Mouse (Mus musculus) urinary bladder, adult 2 months (tissue): ENCODE measurements around the gene Ddx24. TPM values are rescaled to one million over a fixed set of nuclear protein-coding genes. Genes with fewer than 3 reads are reported as not detected.
A peak's percentile ranks its signal among the peaks of the same experiment; 100 is the strongest.
"Not testable (repeated sequence)": the region's sequence is repeated elsewhere in the genome, so short reads cannot be mapped to it uniquely, and the experiment has no call there.

Source experiments
- DNase-seq: peaks from one replicate; pipeline ENCODE4 v3.0.0; 2022; ENCODE audit warnings: low spot score
- polyA plus RNA-seq: library from polyadenylated mRNA; depleted of rRNA; stranded (reverse); fragments of >200 nt; gene quantifications from 2 replicates; pipeline ENCODE4 v1.2.3, GENCODE M21; 2012; rRNA removed

Ddx24 gene
- polyA plus RNA-seq: 59.5 and 69.6 TPM in 2 replicates

- DNase-seq: peak; percentile 79
Measured at GRCm38 (mm10) chr12:103425729-103426470, at the start of gene Ddx24. Gene Ddx24 (minus strand): TSS chr12:103425830.

GRCm38 (mm10) chr12:103474481-103474880 lies 48.9 kb upstream of the Ddx24 start:
- DNase-seq: no peak

DNA sequence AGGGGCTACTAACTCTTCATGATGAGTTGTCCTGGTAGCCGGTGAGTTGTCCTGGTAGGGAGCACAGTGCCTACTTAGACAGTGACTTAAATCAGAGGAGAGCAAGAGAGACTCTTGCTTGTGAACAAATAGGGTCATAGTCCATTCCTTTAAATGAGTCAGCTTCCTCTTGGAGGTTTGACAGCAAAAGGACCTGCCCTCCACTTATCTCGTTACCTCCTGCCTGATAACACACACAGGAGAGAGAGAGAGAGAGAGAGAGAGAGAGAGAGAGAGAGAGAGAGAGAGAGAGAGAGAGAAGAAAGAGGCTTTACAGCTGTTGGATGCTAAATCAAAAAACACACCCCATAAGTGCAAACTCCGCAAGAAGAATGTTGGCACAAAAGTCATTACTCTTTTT lies 31.5 kb upstream of the Ddx24 start, which contains the start of gene Ifi27l2b:
Gene Ifi27l2b (minus strand): TSS at position 84 of the 400 bp plus-strand sequence.
- DNase-seq: no peak

- not testable (repeated sequence) for DNase-seq
Measured at GRCm38 (mm10) chr12:103456727-103457126, 31.1 kb upstream of the Ddx24 start.

DNA sequence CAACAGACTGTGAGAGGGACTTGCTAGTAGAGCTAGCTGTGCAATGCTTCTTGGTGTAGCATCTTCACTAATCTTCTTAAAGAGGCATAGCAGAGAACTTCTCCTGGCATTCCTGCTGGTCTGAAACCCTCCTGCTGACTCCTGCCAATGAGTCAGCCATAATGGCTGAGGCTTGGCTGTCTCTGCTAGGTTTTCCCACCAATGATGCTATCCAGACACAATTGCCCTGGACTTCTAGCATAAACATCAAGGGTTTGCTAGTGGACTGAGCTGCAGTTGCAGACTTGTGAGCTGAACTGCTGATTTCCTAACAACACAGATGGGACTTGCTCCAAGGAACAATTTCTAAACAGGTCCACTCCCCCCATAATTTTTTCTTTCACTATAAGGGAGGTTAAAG lies 27.7 kb upstream of the Ddx24 start:
- no peak for DNase-seq

GRCm38 (mm10) chr12:103445060-103445459 lies 19.4 kb upstream of the Ddx24 start:
- no peak for DNase-seq

DNA sequence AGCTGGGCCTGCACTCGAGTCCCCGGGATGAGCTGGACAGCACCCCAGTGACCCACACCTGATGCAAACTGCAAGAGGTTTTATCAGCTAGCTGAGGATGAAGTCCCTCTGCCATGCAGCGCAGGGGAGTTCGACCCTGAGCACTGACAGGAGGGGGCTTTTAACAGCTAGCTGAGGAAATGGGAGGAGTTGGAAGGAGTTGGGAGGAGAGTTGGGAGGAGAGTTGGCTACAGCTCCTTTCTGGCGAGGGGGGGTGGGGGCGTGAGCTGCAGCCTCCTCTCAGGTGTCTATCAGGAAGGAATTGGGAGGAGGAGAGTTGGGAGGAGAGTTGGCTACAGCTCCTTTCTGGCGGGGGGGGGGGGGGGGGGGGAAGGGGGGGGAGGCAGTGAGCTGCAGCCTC lies 18.6 kb upstream of the Ddx24 start:
- DNase-seq: not testable (repeated sequence)

GRCm38 (mm10) chr12:103443524-103443923 lies 17.9 kb upstream of the Ddx24 start, which contains the start of gene Ifi27l2a:
Gene Ifi27l2a (minus strand): TSS chr12:103443680.
- no peak for DNase-seq

- no peak for DNase-seq
Measured at GRCm38 (mm10) chr12:103437601-103438000, 12.0 kb upstream of the Ddx24 start.

DNA sequence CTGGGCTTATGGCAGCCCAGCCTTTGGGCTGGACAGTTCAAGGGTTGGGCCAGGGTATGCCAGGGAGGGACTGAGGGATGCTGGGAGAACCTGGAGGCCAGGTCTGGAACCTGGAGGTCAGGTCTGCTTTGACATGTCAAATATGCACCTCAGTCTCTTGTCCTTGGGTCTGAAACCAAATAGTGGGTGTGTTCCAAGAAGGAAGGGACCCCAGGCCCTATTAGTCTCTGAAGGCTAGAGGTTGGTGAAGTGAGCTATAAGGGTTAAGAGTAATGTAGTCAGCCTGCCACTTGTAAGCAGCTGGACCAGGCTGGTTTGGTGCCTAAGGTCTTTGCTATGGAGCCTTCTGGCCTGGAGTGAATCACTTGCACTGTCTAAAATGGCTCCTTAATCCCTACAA lies 9.2 kb upstream of the Ddx24 start:
- DNase-seq: no peak

- DNase-seq: no peak
Measured at GRCm38 (mm10) chr12:103433986-103434731, 8.5 kb upstream of the Ddx24 start, which contains the start of gene Ifi27. Gene Ifi27 (plus strand): TSS chr12:103434211.

DNA sequence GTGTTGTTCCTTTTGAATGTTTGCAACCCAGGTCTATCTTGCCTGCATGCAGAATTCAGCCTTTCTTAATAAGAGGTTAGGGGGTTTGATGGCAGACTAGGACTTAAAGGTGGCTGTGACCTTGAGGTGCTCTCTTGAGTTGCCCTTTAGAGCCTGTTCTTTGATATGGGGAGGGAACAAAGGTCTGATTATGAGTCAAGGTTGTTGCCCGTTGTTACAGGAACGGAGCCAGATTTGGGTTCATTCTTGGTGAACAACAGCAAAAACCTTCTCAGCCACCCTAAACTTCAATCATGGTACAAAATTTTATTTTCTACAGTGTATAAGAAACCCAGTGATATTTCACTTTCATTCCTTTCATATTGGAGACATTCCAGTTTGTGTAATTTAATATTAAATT lies 7.8 kb upstream of the Ddx24 start:
- no peak for DNase-seq

- DNase-seq: no peak
Measured at GRCm38 (mm10) chr12:103426710-103427109, 1.1 kb upstream of the Ddx24 start.

DNA sequence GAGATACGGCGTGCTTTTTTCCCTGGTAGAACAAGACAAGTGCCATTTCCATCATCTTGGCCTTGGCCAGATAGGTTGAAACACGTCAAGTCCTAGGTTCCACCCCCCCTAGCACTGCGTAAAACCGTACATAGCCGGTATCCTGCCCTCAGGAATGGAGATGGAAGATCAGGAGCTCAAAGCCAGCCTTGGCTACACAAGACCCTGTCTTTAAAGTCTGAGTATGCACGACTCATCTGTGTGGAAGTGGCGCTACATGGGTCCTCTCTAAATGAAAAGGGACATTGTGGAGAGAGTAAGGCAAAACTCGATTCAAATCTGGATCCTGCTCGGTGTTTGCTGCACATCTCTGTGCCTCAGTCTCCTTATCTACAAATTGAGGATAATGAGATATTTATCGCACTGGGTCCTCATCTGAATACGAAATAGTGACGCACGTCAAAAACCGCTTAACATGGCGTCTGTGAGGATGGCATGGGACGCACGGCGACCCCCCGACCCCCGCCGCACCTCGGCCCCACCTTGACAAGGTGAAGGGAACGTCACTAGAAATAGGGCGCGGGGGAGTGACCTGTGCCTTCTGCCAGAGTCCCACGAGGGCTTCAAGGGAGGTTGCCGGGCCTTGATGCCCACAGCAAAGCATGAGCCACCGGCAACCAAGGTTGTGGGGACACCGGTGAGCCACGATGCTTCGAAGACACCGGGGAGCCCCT lies 458 bp downstream of the Ddx24 start:
- DNase-seq: no peak

GRCm38 (mm10) chr12:103408144-103408543 lies 17.5 kb downstream of the Ddx24 start:
- no peak for DNase-seq

- DNase-seq: no peak
Measured at GRCm38 (mm10) chr12:103407720-103408119, 17.9 kb downstream of the Ddx24 start, which contains the start of gene 9330161L09Rik. Gene 9330161L09Rik (minus strand): TSS chr12:103407820.

- no peak for DNase-seq
Measured at GRCm38 (mm10) chr12:103404131-103404530, 21.5 kb downstream of the Ddx24 start.

- no peak for DNase-seq
Measured at GRCm38 (mm10) chr12:103396751-103397150, 28.9 kb downstream of the Ddx24 start.

DNA sequence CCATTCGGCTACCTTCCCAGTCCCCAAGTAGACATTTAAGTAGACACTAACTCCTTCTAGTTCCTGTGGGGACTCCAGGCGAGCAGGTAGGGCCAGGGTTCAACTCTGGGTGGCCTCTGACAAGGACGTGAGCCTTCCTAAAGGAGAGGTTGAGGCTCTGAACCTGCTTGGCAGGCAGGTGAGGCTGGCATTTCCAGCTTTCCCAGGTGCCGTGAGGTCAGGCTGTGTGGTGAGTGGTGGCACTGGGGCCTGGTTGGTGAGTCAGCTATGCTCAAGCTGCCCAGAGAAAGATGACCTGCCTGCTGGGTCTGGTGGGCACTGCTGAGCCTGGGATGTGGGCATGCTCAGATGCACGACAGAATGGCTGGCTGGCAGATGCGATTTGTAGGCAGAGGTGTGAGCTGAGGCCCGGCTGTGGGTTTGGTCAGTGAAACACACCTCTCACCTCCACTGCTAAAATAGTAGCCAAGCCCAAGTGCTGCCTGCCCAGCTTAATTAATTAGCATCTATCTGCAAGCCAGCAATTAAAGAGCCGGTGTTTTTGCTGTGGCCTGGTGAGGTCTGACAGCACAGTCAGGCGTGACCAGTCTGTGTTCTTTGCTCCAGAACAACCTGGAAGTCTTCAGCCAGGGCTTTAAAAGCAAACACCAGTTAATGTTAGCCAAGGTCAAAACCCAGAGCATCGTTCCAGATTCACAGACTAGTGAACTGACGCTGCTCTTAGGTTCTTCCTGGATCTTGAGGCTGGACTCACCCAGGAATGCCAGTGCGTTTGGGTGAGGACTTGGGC lies 29.9 kb downstream of the Ddx24 start:
- peak; percentile 47 for DNase-seq

DNA sequence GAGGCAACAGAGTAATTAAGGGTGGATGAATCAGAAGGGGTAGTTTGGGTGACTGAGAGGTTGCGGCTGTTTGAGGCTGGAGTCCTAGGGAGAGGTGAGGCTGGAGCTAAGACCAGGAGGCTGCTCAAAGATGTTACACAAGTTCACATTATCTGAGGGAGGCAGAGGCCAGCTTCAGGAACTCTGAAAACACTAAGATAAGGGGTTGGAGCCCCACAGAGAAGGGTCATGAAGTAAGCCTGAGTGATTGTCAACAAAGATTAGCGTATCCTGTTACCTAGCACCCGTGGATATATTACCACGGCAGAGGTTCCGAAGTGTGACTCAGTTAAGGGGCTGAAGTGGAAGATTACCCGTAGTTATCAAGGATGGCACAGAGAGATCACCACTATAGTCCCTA lies 32.1 kb downstream of the Ddx24 start:
- no peak for DNase-seq

- DNase-seq: no peak
Measured at GRCm38 (mm10) chr12:103391098-103391497, 34.5 kb downstream of the Ddx24 start.
